Mouse (Mus musculus): Measurements from ENCODE around the gene Nos1.

Nos1 gene

DNA sequence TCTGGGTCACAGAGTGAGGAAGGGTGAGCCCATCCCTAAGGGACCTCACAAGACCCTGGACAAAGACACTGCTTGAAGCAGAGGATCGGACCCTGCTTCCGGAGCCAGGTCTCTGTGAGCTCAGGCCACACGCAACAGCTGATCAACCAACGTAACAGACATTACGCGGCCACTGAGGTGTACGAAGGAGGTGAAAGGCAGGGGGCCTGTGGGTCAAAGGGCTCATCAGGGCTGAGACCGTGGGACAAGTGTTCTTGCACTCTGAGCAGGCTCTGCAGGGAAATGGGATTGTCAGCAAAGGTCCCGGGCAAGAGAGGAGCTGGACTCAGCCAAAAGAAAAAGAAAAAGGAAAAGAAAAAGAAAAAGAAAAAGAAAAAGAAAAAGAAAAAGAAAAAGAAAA, 186.1 kb downstream of the Nos1 start:
- no peak for DNase-seq (ENCODE audit: low spot score)

- no peak for DNase-seq (ENCODE audit: low spot score)
Observed at GRCm38 (mm10) chr5:117967659-117968069, 186.8 kb downstream of the Nos1 start.

DNA sequence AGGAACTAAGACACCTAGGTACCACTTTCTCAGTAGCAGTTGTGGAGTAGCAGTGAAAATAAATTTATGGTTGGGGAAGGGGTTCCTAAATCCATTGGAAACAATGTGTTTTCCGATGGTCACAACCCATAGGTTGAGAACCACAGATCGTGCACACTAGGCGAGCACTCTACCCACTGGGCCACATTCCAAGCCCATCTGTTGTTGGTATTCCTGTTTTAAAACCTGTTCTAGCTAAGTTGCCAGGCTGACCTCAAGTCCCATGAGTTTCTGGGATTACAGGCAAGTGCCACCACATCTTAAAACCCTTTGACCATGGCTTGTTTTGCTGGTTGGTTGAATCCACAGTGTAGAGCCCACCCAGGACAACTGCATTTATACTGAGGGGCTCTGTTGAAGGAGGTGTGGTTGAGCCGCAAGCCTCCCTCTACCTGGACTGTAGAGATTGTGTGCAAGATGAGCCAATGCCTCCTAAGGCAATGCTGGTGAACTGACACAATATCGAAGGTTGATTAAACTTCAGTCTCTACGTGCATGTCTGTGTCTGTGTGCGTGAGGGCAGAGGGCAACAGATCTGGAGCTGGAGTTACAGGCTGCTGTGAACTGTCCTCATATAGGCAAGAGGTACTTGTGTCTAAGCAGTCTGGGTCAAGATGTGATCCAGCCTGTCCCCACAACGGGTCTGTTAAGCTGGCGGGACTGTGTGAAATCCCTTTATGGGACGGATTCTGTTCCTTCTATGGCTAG, 189.0 kb downstream of the Nos1 start:
- no peak for DNase-seq (ENCODE audit: low spot score)

- no peak for DNase-seq (ENCODE audit: low spot score)
Observed at GRCm38 (mm10) chr5:117976263-117976656, 195.4 kb downstream of the Nos1 start.

- peak; percentile 84 for DNase-seq (ENCODE audit: low spot score)
Observed at GRCm38 (mm10) chr5:117976657-117977500, 196.0 kb downstream of the Nos1 start, which contains the start of gene Fbxo21. Gene Fbxo21 (plus strand): TSS chr5:117976730.

- peak; percentile 63 for DNase-seq (ENCODE audit: low spot score)
Observed at GRCm38 (mm10) chr5:117977501-117978158, 196.8 kb downstream of the Nos1 start.

DNA sequence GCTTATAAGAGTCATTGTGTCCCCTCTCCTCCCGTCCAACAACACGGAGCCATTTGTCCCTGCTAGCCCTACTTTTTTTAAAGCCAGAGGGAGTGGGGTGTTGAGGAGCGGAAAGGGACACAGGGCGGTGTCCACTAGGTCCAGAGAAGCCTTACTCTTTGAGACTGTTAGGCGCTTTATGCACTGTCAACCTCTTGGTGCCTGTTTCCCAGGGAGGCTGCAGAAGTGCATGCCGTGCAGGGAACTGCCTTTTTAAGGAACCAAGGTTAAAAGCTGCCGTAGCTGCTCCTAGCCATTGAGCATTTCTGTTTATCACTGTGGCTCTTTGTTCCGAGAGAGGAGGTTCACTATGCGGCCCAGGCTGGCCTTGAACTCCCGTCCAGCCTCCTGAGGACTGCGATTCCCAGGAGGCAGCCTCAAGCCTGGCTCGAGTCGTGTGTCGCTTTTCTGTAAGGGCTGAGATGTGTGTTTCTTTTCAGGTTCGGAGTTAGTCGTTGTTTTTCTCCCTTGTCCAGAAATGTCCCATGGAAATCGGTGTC, 197.4 kb downstream of the Nos1 start:
- no peak for DNase-seq (ENCODE audit: low spot score)

- no peak for DNase-seq (ENCODE audit: low spot score)
Observed at GRCm38 (mm10) chr5:117979082-117979481, 198.2 kb downstream of the Nos1 start.

GRCm38 (mm10) chr5:117980921-117981320, 200.1 kb downstream of the Nos1 start:
- no peak for DNase-seq (ENCODE audit: low spot score)

DNA sequence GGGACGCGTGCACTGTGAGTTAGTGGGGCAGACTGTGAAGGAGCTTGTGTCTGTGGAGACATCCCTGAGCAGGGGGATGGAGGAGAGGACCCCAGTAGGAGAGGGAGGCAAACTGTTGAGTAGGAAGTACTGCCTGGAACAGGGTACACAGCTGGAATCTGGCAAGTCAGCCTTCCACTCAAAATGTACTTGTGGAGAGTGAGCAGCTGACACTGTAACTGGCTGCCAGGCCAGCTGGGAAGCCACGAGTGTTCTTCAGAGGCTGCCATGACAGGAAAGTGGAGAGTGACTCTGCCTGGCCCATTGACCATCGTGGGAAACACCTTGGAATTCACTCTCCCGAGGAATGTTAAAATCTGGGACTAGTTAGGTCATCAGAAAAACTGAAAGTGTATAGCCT, 201.1 kb downstream of the Nos1 start:
- DNase-seq (ENCODE audit: low spot score) = no peak

DNA sequence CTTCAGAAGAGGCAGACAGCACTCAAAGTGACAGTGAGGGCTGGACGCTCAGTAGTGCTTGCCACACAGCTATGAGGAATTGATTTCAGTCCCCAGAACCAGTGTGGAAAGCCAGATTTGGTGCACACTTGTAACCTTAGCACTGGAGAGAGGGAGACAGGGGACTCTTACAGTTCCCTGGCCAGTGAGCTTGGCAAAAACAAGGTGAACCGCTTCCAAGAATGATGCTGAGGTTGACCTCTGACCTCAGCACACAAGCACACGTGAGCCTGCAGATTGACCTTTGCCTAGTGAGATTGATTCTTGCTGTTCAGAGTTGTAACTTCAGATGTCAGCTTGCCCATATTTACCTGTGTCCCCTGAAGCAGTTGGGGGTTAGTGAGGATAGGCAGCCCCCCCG, 205.5 kb downstream of the Nos1 start:
- no peak for DNase-seq (ENCODE audit: low spot score)

DNA sequence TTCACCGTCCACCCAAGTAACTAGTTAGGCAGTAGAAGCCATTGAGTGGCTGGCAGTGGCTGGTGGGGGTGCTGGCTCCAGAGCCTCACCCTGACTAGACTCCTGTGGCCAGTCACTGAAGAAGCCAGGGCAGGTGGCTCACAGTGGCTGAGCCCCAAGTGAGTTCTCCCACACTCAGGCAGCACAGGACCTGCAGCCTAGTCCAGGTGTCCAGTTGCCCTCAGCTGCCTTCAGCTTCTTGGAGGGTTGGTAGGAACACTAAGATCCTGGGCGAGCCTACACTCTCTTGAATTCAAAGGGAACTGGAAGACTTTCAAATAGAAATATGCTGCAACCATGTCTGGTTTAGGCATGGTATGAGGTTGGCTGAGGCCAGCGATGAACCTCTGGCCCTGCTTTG, 207.1 kb downstream of the Nos1 start:
- DNase-seq (ENCODE audit: low spot score) = no peak

DNA sequence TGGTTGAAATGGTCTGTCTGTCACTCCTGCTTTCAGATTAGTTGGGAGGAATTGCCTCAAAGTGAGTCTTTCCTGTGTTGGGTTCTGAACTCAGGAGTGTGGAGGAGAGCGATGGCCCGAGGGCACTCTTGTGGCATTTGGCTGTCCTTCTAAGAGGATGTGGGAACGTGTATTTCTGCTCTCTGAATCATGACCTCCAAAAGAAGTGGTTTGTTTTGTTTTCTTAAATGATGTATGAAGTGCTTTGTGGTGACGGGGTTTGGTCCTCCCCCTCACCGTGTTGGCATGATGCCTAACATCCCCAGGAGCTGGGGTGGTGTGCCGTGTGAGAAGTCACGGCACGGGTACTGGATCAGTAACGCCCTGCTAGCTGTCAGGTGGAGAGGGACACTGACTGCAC, 207.5 kb downstream of the Nos1 start:
- DNase-seq (ENCODE audit: low spot score) = no peak

GRCm38 (mm10) chr5:117989773-117990172, 208.9 kb downstream of the Nos1 start:
- DNase-seq (ENCODE audit: low spot score) = no peak

DNA sequence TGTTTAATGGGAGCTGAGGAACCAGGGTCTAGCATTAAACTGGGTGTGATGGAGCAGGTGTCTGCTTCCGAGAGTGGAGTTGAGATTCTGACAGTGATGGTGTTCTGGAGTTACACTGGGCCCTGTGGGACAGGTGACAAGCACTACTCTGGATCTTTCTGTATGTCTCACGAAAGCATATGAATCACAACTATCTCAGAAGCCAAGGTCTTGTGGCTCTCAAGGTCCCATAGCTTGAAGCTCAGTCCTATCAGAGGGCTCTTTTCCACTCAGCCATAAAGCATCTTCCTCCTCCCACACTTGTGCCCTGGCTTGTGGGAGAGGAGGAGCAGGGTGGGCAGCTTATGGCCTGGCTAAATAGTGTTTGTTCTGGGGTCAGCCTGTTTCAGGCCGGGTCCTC, 210.1 kb downstream of the Nos1 start:
- no peak for DNase-seq (ENCODE audit: low spot score)

DNA sequence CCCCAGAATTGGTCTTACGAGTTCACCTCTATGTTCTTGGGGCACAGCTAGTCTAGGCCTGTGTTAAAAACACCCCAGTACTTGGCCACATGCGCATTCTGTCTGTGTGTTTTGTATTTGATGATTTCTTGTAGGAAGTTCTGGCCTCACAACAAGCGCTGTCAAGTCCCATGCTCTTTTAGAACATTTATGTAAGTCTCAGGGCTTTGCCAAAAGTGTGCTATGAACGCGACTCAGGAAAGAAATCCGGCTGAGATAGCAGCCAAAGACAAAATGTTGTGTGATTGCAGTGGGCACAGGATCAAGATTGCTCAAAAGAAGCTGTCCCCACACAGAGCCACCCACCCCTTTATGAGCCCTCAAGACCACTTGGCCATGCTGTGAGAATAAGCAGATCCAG, 212.7 kb downstream of the Nos1 start:
- no peak for DNase-seq (ENCODE audit: low spot score)

DNA sequence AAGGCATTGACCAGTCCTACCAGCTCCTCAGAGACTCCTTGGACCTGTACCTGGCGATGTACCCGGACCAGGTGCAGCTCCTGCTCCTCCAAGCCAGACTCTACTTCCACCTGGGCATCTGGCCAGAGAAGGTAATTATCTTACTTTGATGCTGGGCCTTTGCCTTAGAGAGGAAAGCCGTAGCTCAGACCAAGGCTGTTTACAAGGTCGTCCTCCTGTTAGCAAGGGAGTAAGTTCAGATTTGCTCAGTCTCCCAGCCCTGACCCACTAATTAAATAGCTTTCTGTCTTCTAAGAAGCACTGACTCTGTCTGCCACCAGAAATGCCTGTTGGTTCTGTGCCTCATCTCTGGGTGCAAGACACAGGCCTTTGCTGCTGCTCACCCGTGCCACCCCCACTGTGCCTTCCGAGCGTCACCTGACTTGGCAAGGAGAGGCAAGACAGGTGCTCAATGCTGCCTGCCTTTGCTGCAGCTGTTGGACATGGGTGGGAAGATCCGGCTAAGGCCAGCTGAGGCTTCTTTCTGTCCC, 214.6 kb downstream of the Nos1 start:
- no peak for DNase-seq (ENCODE audit: low spot score)

DNA sequence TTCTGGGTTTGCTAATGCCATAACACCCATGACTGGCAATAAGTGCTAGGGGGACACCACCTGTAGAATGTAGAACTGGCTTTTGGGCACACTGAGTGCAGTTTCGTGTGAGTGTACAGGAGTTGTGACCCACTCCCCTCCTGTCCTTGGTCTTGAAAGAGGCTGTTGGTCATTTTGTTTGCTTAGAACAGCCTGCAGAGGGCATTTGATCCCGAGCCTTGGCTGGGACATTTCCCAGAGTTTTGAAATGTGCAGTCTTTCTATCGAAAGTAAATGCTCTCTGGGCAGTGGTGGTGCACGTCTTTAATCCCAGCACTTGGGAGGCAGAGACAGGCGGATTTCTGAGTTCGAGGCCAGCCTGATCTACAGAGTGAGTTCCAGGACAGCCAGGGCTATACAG, 215.1 kb downstream of the Nos1 start:
- no peak for DNase-seq (ENCODE audit: low spot score)

- DNase-seq (ENCODE audit: low spot score) = no peak
Observed at GRCm38 (mm10) chr5:117996581-117996980, 215.7 kb downstream of the Nos1 start.

GRCm38 (mm10) chr5:117997434-117997970, 216.7 kb downstream of the Nos1 start:
- no peak for DNase-seq (ENCODE audit: low spot score)

GRCm38 (mm10) chr5:117999061-117999460, 218.2 kb downstream of the Nos1 start:
- DNase-seq (ENCODE audit: low spot score) = no peak

DNA sequence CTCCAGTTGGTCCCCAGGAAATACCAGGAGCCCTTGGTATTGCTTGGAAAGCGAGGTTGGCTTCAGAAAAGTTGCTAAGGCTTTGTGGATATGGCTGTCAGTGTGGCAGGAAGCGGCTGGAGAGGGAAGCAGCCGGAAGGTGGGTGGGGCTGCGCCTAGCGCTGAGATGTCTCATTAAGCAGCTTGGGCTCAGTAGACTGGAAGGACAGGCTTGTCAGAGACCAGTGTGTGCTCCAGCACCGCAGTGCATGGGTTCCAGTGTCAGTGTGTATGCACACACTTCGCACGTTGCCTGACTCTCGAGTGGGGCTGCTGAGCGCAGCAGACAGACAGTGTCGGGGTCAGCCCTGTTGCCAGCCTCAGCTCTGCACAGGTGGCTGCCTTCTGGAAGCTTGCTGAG, 218.8 kb downstream of the Nos1 start:
- no peak for DNase-seq (ENCODE audit: low spot score)
